Mouse (Mus musculus): ENCODE measurements around the gene Slc22a20.
A peak's percentile ranks its signal among the peaks of the same experiment; 100 is the strongest.

Gene Slc22a20

DNA sequence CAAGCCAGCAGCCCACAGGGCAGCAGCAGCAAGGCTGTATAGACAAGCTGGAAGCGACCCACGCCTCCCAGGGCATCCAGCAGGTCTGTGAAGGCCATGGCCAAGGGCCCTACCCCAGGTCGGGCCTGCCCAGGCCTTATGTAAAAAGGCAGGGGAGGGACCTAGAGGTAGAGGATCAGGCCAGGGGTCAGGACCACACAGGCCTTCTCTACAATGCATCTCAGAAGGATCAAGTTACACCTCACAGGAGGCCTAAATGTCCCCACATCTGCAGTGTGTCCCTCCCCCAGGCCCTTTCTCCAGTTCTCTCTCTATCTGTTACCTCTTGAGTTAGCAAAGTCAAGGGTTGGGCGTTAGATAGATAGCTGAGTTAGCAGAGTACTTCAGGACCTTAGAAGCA is at the start of gene Slc22a20:
Slc22a20 (minus strand) TSS at position 101 of the 400 bp plus-strand sequence.
- DNase-seq (ENCODE audit: low spot score), result no peak

DNA sequence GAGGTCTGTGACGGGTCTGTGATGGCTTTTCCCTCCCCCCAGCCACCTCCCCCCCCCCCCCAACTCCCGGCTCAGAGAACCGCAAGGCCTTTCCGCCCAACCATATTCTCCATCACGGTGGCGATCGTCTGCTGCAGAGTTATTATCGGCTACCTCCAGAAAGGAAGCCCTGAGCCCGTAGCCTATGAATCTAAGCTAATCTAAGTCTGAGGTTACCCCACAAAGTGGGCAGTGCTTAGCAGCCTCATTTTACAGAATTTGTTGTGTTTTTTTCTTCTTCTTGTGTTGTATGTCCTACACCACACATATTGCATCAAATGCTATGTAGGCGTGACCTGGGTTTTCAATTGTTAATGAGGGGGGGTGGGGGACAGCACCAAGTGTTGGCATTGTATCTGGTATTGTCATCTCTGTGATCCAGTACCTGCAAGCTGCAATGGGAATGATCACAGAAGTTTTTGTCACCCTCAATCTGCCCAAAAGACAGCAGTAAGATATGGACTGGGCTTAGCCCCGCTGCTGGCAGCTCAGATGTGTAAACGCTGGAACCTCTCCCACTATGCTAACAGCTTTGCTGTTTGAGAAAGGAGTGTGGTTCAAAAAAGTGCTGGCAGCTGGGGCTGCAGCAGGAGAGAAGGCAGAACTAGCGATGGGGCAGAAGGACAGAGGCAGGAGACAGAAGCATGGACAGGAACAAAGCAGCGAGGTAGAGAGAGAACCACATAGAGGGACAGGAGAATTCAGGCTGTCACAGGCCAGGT is 44.8 kb upstream of the Slc22a20 start:
- DNase-seq (ENCODE audit: low spot score), result peak; percentile 81

- DNase-seq (ENCODE audit: low spot score), result no peak
These were observed 43.5 kb upstream of the Slc22a20 start for GRCm38 (mm10) chr19:6029426-6029825.

DNA sequence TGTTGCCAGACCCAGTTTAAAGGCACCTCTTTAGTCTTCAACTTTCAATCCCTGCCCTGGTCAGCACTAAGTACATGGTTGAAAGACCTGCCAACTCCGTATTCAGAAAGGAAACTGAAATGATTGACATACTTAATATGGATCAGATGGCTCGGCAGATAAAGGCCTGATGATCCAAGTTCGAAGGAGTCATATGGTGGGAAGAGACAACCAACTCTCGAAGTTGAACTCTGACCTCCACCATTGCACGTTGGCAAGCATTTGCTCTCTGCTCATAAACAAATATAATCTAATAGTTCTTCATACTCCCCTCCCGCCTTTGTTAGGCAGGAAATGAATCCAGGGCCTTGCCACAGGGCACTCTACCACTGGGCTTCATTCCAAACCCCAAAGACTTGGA is 43.0 kb upstream of the Slc22a20 start:
- peak; percentile 79 for DNase-seq (ENCODE audit: low spot score)

DNA sequence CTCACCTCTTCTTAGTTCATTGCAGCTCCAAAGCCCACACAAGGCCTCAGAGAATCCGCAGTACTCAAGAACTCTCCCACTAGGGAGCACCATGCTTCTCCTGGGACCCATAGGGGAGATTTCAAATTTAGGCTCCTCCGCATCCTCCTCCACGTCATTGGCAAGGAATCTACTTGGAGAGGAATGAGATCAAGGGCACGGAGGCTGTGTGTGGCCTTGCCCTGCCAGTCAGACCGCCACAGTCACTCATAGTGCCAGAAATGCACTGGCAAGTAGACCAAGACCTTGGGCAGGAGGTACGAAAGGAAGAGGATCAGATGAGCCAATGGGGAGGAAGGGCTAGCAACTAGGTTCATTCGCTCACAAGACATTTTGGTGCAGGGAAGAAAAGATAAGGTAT is 38.0 kb upstream of the Slc22a20 start:
- no peak for DNase-seq (ENCODE audit: low spot score)

DNA sequence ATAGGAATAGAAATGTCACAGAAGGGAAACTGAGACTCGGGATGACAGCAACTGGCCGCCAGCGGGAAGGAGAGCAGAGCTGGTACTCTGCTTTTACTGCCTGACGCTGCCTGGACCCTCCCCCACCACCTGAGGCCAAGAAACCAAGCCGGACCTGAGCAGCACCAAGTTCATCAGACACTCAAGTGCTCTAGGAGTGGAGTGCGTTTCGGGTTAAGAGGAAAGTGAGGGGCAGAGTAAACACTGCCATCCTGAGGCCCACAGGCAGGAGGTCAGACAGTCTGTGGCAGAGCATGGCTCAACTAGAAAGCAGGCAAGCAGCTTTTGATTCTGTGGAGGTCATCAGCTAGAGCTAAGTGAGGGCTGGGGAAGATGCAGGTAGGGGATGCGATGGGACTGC is 37.1 kb upstream of the Slc22a20 start:
- no peak for DNase-seq (ENCODE audit: low spot score)

GRCm38 (mm10) chr19:6020276-6020675 is 34.3 kb upstream of the Slc22a20 start:
- DNase-seq (ENCODE audit: low spot score), result no peak

- peak; percentile 94 for DNase-seq (ENCODE audit: low spot score)
These were observed 32.5 kb upstream of the Slc22a20 start for GRCm38 (mm10) chr19:6018142-6019089.

- DNase-seq (ENCODE audit: low spot score), result peak; percentile 57
These were observed 30.6 kb upstream of the Slc22a20 start for GRCm38 (mm10) chr19:6016532-6016931.

- no peak for DNase-seq (ENCODE audit: low spot score)
These were observed 29.8 kb upstream of the Slc22a20 start, which contains the start of gene Capn1 for GRCm38 (mm10) chr19:6015511-6016315. Capn1 (minus strand) TSS chr19:6015897.

GRCm38 (mm10) chr19:6014991-6015510 is 29.1 kb upstream of the Slc22a20 start:
- peak; percentile 78 for DNase-seq (ENCODE audit: low spot score)

DNA sequence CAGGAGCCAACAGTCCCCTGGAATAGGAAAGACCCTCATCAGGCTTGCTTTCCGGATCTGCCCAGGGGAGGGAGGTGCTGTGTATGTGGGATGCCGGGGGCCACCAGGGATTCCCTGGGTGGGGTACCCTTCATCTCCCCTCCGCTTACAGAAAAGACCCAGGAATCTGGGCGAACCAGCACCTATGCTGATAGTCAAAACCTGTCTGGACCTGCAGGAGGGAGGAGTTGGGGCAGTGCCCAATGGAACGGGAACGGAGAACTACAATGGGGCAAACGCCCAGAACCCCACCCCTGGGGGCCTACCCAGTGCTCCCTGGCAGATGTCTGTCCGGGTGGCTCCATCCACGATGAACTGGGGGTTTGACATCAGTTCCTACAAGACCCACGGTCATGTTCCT is 27.7 kb upstream of the Slc22a20 start:
- DNase-seq (ENCODE audit: low spot score), result no peak

GRCm38 (mm10) chr19:6009137-6009536 is 23.2 kb upstream of the Slc22a20 start:
- no peak for DNase-seq (ENCODE audit: low spot score)

- no peak for DNase-seq (ENCODE audit: low spot score)
These were observed 21.1 kb upstream of the Slc22a20 start for GRCm38 (mm10) chr19:6007013-6007412.

- no peak for DNase-seq (ENCODE audit: low spot score)
These were observed 19.6 kb upstream of the Slc22a20 start for GRCm38 (mm10) chr19:6005541-6005940.

GRCm38 (mm10) chr19:5999969-6000368 is 14.0 kb upstream of the Slc22a20 start:
- DNase-seq (ENCODE audit: low spot score), result no peak

DNA sequence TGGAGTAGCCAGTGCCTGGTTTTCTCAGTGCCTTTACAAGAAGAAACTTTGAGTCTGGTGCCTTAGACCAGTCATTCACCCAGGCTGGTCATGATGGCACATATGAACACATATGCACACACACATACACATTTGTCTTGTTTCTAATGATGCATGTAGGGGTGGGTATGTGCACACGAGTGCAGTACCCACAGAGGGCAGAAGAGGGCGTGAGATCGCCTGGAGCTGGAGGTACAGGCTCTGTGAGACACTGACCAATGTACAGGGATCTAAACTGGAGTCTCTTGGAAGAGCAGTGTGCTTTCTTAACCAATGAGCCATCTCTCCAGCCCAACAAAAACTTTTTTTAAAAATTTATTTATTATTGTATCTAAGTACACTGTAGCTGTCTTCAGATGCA is 12.2 kb upstream of the Slc22a20 start:
- no peak for DNase-seq (ENCODE audit: low spot score)

DNA sequence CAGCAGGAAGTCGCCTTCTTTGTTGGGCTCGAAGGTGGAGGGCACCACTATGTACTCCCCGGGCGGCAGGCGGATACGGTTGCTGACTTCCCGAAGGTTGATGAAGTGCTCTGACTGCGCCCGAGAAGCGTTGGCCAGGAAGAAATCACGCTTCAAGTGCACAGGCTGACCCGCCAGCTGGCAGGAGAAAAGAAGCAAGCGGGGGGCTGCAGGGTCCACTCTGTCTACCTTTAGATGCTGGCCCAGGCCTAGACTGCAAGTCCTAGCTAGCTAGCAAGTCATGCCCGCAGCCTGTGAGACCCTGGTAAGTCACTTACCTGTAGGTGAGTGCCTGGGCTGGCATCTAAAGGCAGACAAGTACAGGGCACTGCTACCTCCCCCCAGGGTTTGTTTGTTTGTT is 8.8 kb upstream of the Slc22a20 start:
- DNase-seq (ENCODE audit: low spot score), result no peak

- DNase-seq (ENCODE audit: low spot score), result no peak
These were observed 6.1 kb upstream of the Slc22a20 start for GRCm38 (mm10) chr19:5992012-5992411.

- no peak for DNase-seq (ENCODE audit: low spot score)
These were observed 5.5 kb upstream of the Slc22a20 start for GRCm38 (mm10) chr19:5991467-5991866.

GRCm38 (mm10) chr19:5990921-5991320 is 5.0 kb upstream of the Slc22a20 start:
- no peak for DNase-seq (ENCODE audit: low spot score)

DNA sequence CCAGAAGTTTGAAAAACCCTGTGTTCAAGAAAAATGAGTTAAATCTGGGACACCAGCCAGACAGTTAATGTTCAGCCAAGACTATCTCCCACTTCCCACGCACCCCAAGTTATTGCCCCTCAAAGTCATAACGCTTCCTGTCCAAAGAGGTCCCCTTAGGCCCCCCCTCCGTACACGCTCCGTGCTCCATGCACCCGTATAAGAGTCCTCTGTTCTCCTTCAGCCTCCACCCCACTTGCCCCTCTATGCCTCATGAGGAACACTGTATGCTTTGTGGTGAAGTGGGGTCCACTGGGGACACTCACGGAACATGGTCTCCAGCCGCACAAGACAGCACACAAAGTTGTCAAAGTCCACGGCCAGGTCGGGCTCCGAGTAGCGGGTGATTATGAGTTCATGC is 4.1 kb upstream of the Slc22a20 start:
- DNase-seq (ENCODE audit: low spot score), result no peak
